Mouse (Mus musculus): ENCODE results near the gene Rnf40. TPM values are rescaled to one million over a fixed set of nuclear protein-coding genes. Genes with fewer than 3 reads are reported as not detected.

Gene Rnf40
- polyA plus RNA-seq, 1 experiment, result 39.4 TPM

GRCm38 (mm10) chr7:127652050-127652449 lies 63.5 kb downstream of the Rnf40 start:
- Histone ChIP-seq H3K9ac (ENCODE audit: low read depth, poor library complexity, severe bottlenecking) (peak overlapping the region; percentile 56), H3K27me3 (ENCODE audit: control insufficient read depth, insufficient read depth, low read length, poor library complexity, severe bottlenecking) (no peaks in the 10 kb centered on the region), H3K4me1 (ENCODE audit: control insufficient read depth, insufficient read depth, low read length) (peaks cover 2% of the 10 kb centered on the region), H3K9me3 (replicated peaks; ENCODE audit: control insufficient read depth, insufficient read depth, low read length, poor library complexity, severe bottlenecking) (no peaks in the 10 kb centered on the region), H3K36me3 (ENCODE audit: control insufficient read depth, insufficient read depth, low read length, poor library complexity, severe bottlenecking) (no peaks in the 10 kb centered on the region), H3K4me3 (ENCODE audit: low read depth, low read length) (peak overlapping the region; percentile 44), H3K27ac (ENCODE audit: insufficient read depth, low read length) (no peak overlapping the region)
- no peak for TF ChIP-seq CTCF (IDR thresholded peaks at IDR 0.05; ENCODE audit: low read depth, low read length)
- TF ChIP-seq EP300 (IDR thresholded peaks at IDR 0.05; ENCODE audit: insufficient read depth, low read depth, low read length), result no peak

DNA sequence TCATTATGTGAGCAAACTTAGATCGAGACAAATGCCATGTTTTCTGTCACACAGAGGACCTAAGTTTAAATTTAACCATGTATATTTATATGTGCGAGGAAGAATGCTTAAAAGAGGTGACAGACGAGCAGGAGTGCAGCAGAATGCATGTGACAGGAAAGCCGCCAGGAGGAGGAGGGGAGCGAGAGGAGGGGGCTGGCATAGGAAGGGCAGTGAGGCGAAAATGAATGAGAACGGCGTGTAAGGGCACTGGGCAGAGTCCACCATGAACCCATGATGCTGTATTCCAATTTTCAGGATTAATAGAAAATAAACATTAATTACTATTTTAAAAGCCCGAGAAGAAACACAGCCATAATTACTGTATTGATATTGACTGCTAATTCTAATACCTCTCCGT lies 65.8 kb downstream of the Rnf40 start:
- TF ChIP-seq CTCF (IDR thresholded peaks at IDR 0.05; ENCODE audit: low read depth, low read length) (no peak), POLR2A (IDR thresholded peaks at IDR 0.05; ENCODE audit: insufficient read depth, low read length) (no peak), EP300 (IDR thresholded peaks at IDR 0.05; ENCODE audit: insufficient read depth, low read depth, low read length) (no peak)
- no peak overlapping the region for H3K27ac ChIP-seq (ENCODE audit: insufficient read depth, low read length)
- no peaks in the 10 kb centered on the region for H3K27me3 ChIP-seq (ENCODE audit: control insufficient read depth, insufficient read depth, low read length, poor library complexity, severe bottlenecking)
- H3K4me1 ChIP-seq (ENCODE audit: control insufficient read depth, insufficient read depth, low read length), result peaks cover 2% of the 10 kb centered on the region
- H3K9me3 ChIP-seq (replicated peaks; ENCODE audit: control insufficient read depth, insufficient read depth, low read length, poor library complexity, severe bottlenecking), result no peaks in the 10 kb centered on the region
- no peak overlapping the region for H3K9ac ChIP-seq (ENCODE audit: low read depth, poor library complexity, severe bottlenecking)
- no peaks in the 10 kb centered on the region for H3K36me3 ChIP-seq (ENCODE audit: control insufficient read depth, insufficient read depth, low read length, poor library complexity, severe bottlenecking)
- H3K4me3 ChIP-seq (ENCODE audit: low read depth, low read length), result no peak overlapping the region

Other genes with a start within 250 kb of the Rnf40 start
- 7.0 and 7.8 TPM in 2 replicates for gene Zfp768, start 243.2 kb upstream of the Rnf40 start, polyA plus RNA-seq (2011; ENCODE audit: insufficient read depth, insufficient read length, low read depth, missing spikeins)
- 4.2 and 7.5 TPM in 2 replicates for gene Zfp747, start 212.7 kb upstream of the Rnf40 start, polyA plus RNA-seq (2011; ENCODE audit: insufficient read depth, insufficient read length, low read depth, missing spikeins)
- 1.7 and 2.1 TPM in 2 replicates for gene 9130019O22Rik, start 201.6 kb upstream of the Rnf40 start, polyA plus RNA-seq (2011; ENCODE audit: insufficient read depth, insufficient read length, low read depth, missing spikeins)
- 2.0 and 6.1 TPM in 2 replicates for gene E430018J23Rik, start 195.1 kb upstream of the Rnf40 start, polyA plus RNA-seq (2011; ENCODE audit: insufficient read depth, insufficient read length, low read depth, missing spikeins)
- gene Zfp764, start 181.9 kb upstream of the Rnf40 start, polyA plus RNA-seq (2011; ENCODE audit: insufficient read depth, insufficient read length, low read depth, missing spikeins), result 1.4 and 1.9 TPM in 2 replicates
- 20.3 and 24.9 TPM in 2 replicates for gene Zfp688, start 166.7 kb upstream of the Rnf40 start, polyA plus RNA-seq (2011; ENCODE audit: insufficient read depth, insufficient read length, low read depth, missing spikeins)
- 2.7 and 2.8 TPM in 2 replicates for gene Zfp689, start 139.6 kb upstream of the Rnf40 start, polyA plus RNA-seq (2011; ENCODE audit: insufficient read depth, insufficient read length, low read depth, missing spikeins)
- 45.3 and 48.0 TPM in 2 replicates for gene Prr14, start 129.2 kb upstream of the Rnf40 start, polyA plus RNA-seq (2011; ENCODE audit: insufficient read depth, insufficient read length, low read depth, missing spikeins)
- gene Fbrs, start 109.6 kb upstream of the Rnf40 start, polyA plus RNA-seq (2011; ENCODE audit: insufficient read depth, insufficient read length, low read depth, missing spikeins), result 21.8 and 25.3 TPM in 2 replicates
- 106 and 114 TPM in 2 replicates for gene Srcap, start 76.8 kb upstream of the Rnf40 start, polyA plus RNA-seq (2011; ENCODE audit: insufficient read depth, insufficient read length, low read depth, missing spikeins)
- 13.0 and 13.6 TPM in 2 replicates for gene Gm42715, start 69.2 kb upstream of the Rnf40 start, polyA plus RNA-seq (2011; ENCODE audit: insufficient read depth, insufficient read length, low read depth, missing spikeins)
- gene Tmem265, start 27.4 kb upstream of the Rnf40 start, polyA plus RNA-seq (2011; ENCODE audit: insufficient read depth, insufficient read length, low read depth, missing spikeins), result 2.9 and 3.2 TPM in 2 replicates
- 38.1 and 44.6 TPM in 2 replicates for gene Phkg2, start 15.4 kb upstream of the Rnf40 start, polyA plus RNA-seq (2011; ENCODE audit: insufficient read depth, insufficient read length, low read depth, missing spikeins)
- 3.3 and 4.7 TPM in 2 replicates for gene Ccdc189, start 172 bp upstream of the Rnf40 start, polyA plus RNA-seq (2011; ENCODE audit: insufficient read depth, insufficient read length, low read depth, missing spikeins)
- gene Zfp629, start 27.0 kb downstream of the Rnf40 start, polyA plus RNA-seq (2011; ENCODE audit: insufficient read depth, insufficient read length, low read depth, missing spikeins), result 4.9 and 6.0 TPM in 2 replicates
- 48.6 and 49.8 TPM in 2 replicates for gene Bcl7c, start 120.2 kb downstream of the Rnf40 start, polyA plus RNA-seq (2011; ENCODE audit: insufficient read depth, insufficient read length, low read depth, missing spikeins)
- gene Ctf1, start 124.0 kb downstream of the Rnf40 start, polyA plus RNA-seq (2011; ENCODE audit: insufficient read depth, insufficient read length, low read depth, missing spikeins), result 8.8 and 13.9 TPM in 2 replicates
- not detected in 2 replicates for gene Ctf2, start 143.4 kb downstream of the Rnf40 start, polyA plus RNA-seq (2011; ENCODE audit: insufficient read depth, insufficient read length, low read depth, missing spikeins)
- 55.1 and 58.3 TPM in 2 replicates for gene Fbxl19, start 155.8 kb downstream of the Rnf40 start, polyA plus RNA-seq (2011; ENCODE audit: insufficient read depth, insufficient read length, low read depth, missing spikeins)
- gene Orai3, start 181.0 kb downstream of the Rnf40 start, polyA plus RNA-seq (2011; ENCODE audit: insufficient read depth, insufficient read length, low read depth, missing spikeins), result 20.2 and 23.2 TPM in 2 replicates
- 49.1 and 51.7 TPM in 2 replicates for gene Setd1a, start 187.9 kb downstream of the Rnf40 start, polyA plus RNA-seq (2011; ENCODE audit: insufficient read depth, insufficient read length, low read depth, missing spikeins)
- not detected in 2 replicates for gene Gm49388, start 196.8 kb downstream of the Rnf40 start, polyA plus RNA-seq (2011; ENCODE audit: insufficient read depth, insufficient read length, low read depth, missing spikeins)
- gene Hsd3b7, start 211.8 kb downstream of the Rnf40 start, polyA plus RNA-seq (2011; ENCODE audit: insufficient read depth, insufficient read length, low read depth, missing spikeins), result 7.9 and 11.2 TPM in 2 replicates
- gene Stx4a, start 235.5 kb downstream of the Rnf40 start, polyA plus RNA-seq (2011; ENCODE audit: insufficient read depth, insufficient read length, low read depth, missing spikeins), result 122 and 126 TPM in 2 replicates
- 6.9 and 8.5 TPM in 2 replicates for gene Stx1b, start 235.8 kb downstream of the Rnf40 start, polyA plus RNA-seq (2011; ENCODE audit: insufficient read depth, insufficient read length, low read depth, missing spikeins)